Mouse (Mus musculus): ENCODE measurements around the gene Ldah. TPM values are rescaled to one million over a fixed set of nuclear protein-coding genes. Genes with fewer than 3 reads are reported as not detected.

The Ldah gene
- polyA plus RNA-seq, 1 experiment from 2014 or later, result 36.5 TPM

DNA sequence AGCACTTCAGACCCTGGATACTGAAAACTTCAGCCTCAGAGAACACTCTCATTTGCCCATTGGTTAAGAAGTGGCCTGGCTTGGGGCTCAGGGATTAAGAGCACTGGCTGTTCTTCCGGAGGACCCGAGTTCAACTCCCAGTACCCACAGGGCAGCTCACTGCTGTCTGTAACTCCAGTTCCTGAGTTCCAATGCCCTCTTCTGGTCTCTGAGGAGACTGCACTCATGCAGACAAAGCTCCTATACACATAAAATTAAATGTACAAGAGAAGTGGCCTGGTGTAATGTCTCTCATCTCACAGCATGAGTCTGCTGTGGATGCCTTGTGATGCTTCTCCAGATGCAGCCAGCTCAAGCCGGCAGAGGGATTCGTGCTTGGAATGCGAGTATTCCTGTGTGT lies 108.6 kb downstream of the Ldah start:
- ATAC-seq (replicated peaks; ENCODE audit: extremely low read depth, insufficient read depth, low FRiP score), result no peak
- Histone ChIP-seq H3K9me3 (replicated peaks; ENCODE audit: control insufficient read depth, low read length) (no peaks in the 10 kb centered on the region), H3K4me3 (ENCODE audit: low read length) (no peak overlapping the region), H3K36me3 (ENCODE audit: control insufficient read depth, insufficient read depth) (peaks cover 8% of the 10 kb centered on the region; the same call in 1 of the 2 replicates), H3K4me2 (ENCODE audit: low read depth, low read length) (no peak overlapping the region), H3K9ac (ENCODE audit: low read length) (no peak overlapping the region), H3K27ac (ENCODE audit: low read length) (no peak overlapping the region), H3K4me1 (ENCODE audit: control insufficient read depth, insufficient read depth, low read length) (peaks cover 6% of the 10 kb centered on the region), H3K27me3 (ENCODE audit: control insufficient read depth, insufficient read depth, low read length) (peaks cover 5% of the 10 kb centered on the region; the same call in 1 of the 2 replicates)
- 82% methylated on average over 5 of the region's 5 CpGs for WGBS

DNA sequence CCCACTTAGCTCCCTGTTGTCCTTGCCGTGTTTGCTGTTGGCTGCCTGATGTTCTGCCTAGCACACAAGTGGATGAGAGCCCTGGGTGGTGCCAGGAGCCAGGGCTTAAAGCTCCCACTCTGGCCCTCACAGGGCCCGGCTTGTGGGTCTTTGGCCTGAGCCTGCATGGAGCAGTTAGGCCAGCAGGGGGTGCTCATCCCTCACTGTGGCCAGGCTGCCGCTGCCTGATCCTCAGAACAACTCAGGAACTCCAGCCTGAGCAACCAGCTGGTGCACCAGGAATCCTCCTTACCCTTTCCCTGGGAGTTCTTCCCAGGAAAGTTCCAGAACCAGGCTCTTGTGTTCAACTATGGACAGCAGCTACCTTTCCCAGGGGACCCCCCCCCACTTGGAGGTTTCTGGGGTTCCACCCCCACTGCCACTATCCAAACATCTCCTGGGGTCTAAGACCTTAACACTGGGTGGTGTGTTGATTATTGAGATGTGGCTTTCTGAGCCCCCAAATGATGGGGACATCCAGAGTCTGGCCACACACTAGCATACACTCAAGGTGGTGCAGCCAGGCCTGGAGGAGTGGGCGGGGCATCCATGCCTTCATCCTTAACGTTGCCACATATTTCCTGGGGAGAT lies 112.3 kb downstream of the Ldah start:
- Histone ChIP-seq H3K9me3 (replicated peaks; ENCODE audit: control insufficient read depth, low read length) (no peaks in the 10 kb centered on the region), H3K27ac (ENCODE audit: low read length) (no peak overlapping the region), H3K9ac (ENCODE audit: low read length) (no peak overlapping the region), H3K4me1 (ENCODE audit: control insufficient read depth, insufficient read depth, low read length) (no peaks in the 10 kb centered on the region), H3K27me3 (ENCODE audit: control insufficient read depth, insufficient read depth, low read length) (no peaks in the 10 kb centered on the region), H3K36me3 (ENCODE audit: control insufficient read depth, insufficient read depth) (peaks cover 20% of the 10 kb centered on the region; the same call in 1 of the 2 replicates), H3K4me2 (ENCODE audit: low read depth, low read length) (no peak overlapping the region), H3K4me3 (ENCODE audit: low read length) (no peak overlapping the region)
- ATAC-seq (replicated peaks; ENCODE audit: extremely low read depth, insufficient read depth, low FRiP score), result peak; percentile 58
- 38% methylated on average over 5 of the region's 5 CpGs for WGBS

DNA sequence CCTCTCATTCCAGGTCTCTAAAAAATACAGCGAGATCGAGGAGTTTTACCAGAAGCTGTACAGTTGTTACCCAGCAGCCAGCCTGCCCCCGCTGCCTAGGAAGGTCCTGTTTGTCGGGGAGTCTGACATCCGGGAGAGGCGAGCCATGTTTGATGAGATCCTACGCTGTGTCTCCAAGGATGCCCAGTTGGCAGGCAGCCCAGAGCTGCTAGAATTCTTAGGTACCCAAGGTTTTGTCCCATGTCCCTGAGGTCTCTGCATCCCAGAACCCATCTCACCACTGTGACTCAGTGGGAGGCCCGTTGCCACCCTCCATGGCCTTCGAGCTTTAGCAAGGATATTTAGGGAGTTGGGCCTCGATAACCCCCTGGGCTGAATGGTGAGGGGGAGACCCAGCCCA lies 113.6 kb downstream of the Ldah start:
- ATAC-seq (replicated peaks; ENCODE audit: extremely low read depth, insufficient read depth, low FRiP score), result no peak
- Histone ChIP-seq H3K4me1 (ENCODE audit: control insufficient read depth, insufficient read depth, low read length) (no peaks in the 10 kb centered on the region), H3K36me3 (ENCODE audit: control insufficient read depth, insufficient read depth) (peaks cover 20% of the 10 kb centered on the region; the same call in 1 of the 2 replicates), H3K9me3 (replicated peaks; ENCODE audit: control insufficient read depth, low read length) (no peaks in the 10 kb centered on the region), H3K4me3 (ENCODE audit: low read length) (no peak overlapping the region), H3K9ac (ENCODE audit: low read length) (no peak overlapping the region), H3K27ac (ENCODE audit: low read length) (no peak overlapping the region), H3K27me3 (ENCODE audit: control insufficient read depth, insufficient read depth, low read length) (no peaks in the 10 kb centered on the region), H3K4me2 (ENCODE audit: low read depth, low read length) (no peak overlapping the region)
- 80% methylated on average over 10 of the region's 10 CpGs for WGBS

DNA sequence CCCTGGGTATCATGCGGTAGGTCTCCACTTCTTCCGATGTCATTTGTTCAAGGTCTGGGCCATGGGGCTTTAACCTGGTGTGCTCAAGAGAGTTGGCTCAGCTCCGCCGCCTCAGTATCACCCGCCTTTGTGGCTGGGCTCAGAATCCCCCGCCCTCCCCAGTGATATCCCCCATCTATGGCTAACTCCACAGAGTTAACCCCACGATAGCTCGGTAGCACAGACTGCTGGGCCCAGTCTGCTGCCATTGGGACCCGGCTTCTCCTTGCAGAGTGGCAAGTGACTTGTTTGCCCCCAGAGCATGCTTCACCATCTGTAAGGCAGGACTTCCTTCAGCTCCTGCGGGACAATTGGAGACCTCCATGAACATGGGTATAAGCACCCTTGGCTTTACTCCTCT lies 116.2 kb downstream of the Ldah start:
- peaks cover 5% of the 10 kb centered on the region; the same call in 1 of the 2 replicates for H3K4me1 ChIP-seq (ENCODE audit: control insufficient read depth, insufficient read depth, low read length)
- H3K9ac ChIP-seq (ENCODE audit: low read length), result no peak overlapping the region
- no peak overlapping the region for H3K4me2 ChIP-seq (ENCODE audit: low read depth, low read length)
- H3K4me3 ChIP-seq (ENCODE audit: low read length), result no peak overlapping the region
- 83% methylated on average over 10 of the region's 10 CpGs for WGBS
- no peaks in the 10 kb centered on the region for H3K9me3 ChIP-seq (replicated peaks; ENCODE audit: control insufficient read depth, low read length)
- peaks cover 18% of the 10 kb centered on the region for H3K36me3 ChIP-seq (ENCODE audit: control insufficient read depth, insufficient read depth)
- no peak overlapping the region for H3K27ac ChIP-seq (ENCODE audit: low read length)
- no peak for ATAC-seq (replicated peaks; ENCODE audit: extremely low read depth, insufficient read depth, low FRiP score)
- H3K27me3 ChIP-seq (ENCODE audit: control insufficient read depth, insufficient read depth, low read length), result no peaks in the 10 kb centered on the region

DNA sequence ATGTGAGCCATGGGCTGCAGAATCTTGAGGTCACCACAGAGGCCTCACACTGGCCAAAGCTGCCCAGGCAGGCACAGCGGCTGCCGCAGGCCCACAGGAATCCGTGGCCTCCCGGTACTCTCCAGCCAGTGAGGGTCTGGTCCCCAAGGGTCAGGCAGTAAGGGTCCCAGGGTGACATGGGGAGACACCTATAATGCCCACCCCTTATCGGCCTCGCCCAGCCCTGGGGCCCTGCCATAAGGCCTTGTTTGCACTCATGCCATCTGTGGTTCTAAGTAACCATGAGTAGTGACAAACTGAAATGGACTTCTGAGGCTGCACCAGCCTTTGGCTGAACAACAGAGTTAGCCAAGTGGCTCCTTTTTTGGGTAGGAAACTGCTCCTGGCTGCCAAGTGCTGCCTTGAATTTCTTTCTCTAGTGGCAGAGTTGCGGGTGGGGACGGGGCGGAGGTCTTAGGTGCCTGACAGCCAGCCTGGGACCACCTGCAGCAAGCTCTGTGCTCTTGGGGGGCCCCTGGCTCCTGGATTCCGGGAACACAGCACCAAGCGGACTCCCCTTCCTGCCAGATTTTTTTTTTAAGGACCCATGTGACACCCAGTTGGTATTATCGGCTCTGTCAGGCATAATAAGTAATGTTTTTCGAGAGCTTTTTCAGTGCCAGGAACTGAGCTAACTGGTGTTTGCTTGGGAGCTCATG lies 117.5 kb downstream of the Ldah start:
- WGBS, result 90% methylated on average over 13 of the region's 13 CpGs
- no peak overlapping the region for H3K27ac ChIP-seq (ENCODE audit: low read length)
- peaks cover 15% of the 10 kb centered on the region for H3K36me3 ChIP-seq (ENCODE audit: control insufficient read depth, insufficient read depth)
- no peaks in the 10 kb centered on the region for H3K27me3 ChIP-seq (ENCODE audit: control insufficient read depth, insufficient read depth, low read length)
- ATAC-seq (replicated peaks; ENCODE audit: extremely low read depth, insufficient read depth, low FRiP score), result no peak
- H3K9ac ChIP-seq (ENCODE audit: low read length), result no peak overlapping the region
- no peaks in the 10 kb centered on the region for H3K9me3 ChIP-seq (replicated peaks; ENCODE audit: control insufficient read depth, low read length)
- no peak overlapping the region for H3K4me2 ChIP-seq (ENCODE audit: low read depth, low read length)
- H3K4me3 ChIP-seq (ENCODE audit: low read length), result no peak overlapping the region
- H3K4me1 ChIP-seq (ENCODE audit: control insufficient read depth, insufficient read depth, low read length), result peaks cover 5% of the 10 kb centered on the region; the same call in 1 of the 2 replicates

DNA sequence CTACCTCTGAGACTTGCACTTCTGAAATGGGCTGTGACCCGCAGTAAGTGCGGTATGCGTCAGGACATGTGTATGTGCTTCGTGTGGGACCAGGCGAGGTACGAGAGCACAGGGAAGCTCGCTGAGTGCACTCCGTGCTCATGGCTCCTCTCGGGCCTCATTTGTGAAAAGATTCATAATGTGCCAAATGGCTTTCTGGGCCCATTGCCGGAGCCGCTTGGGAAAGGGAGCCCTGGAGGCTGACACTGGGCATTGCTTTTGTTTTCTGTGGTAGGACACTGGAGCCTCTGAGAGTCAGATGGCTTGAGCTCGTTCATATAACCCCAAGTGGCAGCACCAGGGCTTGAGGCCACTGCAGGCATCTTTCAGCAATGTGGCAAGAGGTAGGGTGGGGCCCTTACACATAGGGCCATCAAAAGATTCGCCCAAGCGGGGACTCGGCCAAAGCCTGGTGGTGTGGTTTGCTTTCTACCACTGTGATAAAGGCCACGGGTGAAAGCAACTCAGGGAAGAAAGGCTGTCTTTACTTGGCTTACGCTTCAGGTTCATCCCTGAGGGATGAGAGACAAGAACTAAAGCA lies 118.1 kb downstream of the Ldah start:
- no peak for ATAC-seq (replicated peaks; ENCODE audit: extremely low read depth, insufficient read depth, low FRiP score)

DNA sequence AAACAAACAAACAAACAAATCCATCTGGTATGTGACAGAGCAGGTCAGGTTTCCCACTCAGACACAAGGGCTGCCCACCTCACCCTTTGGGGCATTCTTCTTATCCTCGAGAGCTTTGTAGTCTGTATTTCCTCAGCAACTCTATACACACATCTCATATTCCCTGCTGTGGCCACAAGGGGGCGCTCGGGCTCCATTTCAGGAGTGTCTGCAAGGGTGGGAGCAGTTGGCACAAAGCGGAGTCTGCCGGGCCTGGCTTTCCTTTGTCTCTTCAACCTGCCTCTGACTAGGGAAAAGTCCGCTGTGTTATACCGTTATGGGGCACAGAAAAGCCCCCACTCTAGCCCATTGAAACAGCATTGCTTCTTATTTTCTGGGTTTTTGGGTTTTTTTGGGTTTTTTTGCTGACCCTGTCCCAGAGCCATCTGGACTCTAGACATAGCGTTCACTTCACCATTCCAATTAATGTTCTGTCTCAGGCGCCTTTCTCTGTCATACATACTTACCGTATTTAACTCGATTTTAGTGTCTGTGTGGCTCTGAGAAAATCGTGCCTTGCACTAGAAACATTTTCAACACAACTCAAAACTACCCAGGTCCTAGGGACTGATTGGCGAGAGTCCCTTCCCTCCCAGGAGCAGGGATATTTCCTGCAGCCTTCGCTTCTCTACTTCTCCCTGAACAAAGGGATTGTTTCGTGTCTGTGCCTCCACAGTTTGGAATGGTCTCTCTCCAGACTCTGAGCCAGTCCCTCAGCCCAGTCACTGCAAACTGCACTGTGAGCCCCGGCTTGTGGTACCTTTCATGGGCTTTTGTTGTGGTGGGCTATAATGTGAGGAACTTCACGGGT lies 119.1 kb downstream of the Ldah start:
- Histone ChIP-seq H3K36me3 (ENCODE audit: control insufficient read depth, insufficient read depth) (peaks cover 11% of the 10 kb centered on the region), H3K9ac (ENCODE audit: low read length) (peak overlapping the region; percentile 42), H3K4me3 (ENCODE audit: low read length) (no peak overlapping the region), H3K9me3 (replicated peaks; ENCODE audit: control insufficient read depth, low read length) (no peaks in the 10 kb centered on the region), H3K4me2 (ENCODE audit: low read depth, low read length) (0 out of 2 replicates have a peak overlapping the region, but pooled peaks have one; percentile 22), H3K27me3 (ENCODE audit: control insufficient read depth, insufficient read depth, low read length) (no peaks in the 10 kb centered on the region), H3K27ac (ENCODE audit: low read length) (peak overlapping the region; percentile 23), H3K4me1 (ENCODE audit: control insufficient read depth, insufficient read depth, low read length) (peaks cover 16% of the 10 kb centered on the region)
- 37% methylated on average over 17 of the region's 17 CpGs for WGBS
- peak; percentile 66 for ATAC-seq (replicated peaks; ENCODE audit: extremely low read depth, insufficient read depth, low FRiP score)

More for the DNA sequence above, 118.1 kb downstream of the Ldah start:
- Histone ChIP-seq H3K9ac (ENCODE audit: low read length) (no peak overlapping the region), H3K9me3 (replicated peaks; ENCODE audit: control insufficient read depth, low read length) (no peaks in the 10 kb centered on the region), H3K27me3 (ENCODE audit: control insufficient read depth, insufficient read depth, low read length) (no peaks in the 10 kb centered on the region), H3K4me2 (ENCODE audit: low read depth, low read length) (no peak overlapping the region), H3K4me3 (ENCODE audit: low read length) (no peak overlapping the region), H3K27ac (ENCODE audit: low read length) (no peak overlapping the region), H3K4me1 (ENCODE audit: control insufficient read depth, insufficient read depth, low read length) (peaks cover 8% of the 10 kb centered on the region), H3K36me3 (ENCODE audit: control insufficient read depth, insufficient read depth) (peaks cover 15% of the 10 kb centered on the region)
- WGBS, result 92% methylated on average over 17 of the region's 17 CpGs

DNA sequence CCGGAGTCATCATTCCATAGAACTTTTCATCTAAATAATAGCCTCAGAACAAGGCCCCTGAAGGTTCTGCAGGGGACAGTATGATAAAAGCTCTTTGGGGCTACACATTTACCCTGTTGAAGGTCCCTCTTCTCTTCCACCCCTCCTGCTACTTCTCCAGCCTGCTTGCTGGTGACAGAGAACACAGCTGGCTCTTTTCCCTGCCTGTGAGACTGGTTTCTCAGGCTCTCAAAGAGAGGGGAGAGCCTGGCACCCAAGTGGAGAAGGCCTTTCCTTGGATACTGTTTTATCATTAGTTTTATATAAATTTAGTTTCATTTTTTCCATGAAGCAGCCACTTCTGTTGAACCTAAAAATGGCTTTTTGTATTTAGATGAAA lies 119.8 kb downstream of the Ldah start:
- H3K27ac ChIP-seq (ENCODE audit: low read length), result no peak overlapping the region; the same call in 1 of the 2 replicates
- WGBS, result 94% methylated on average over 1 of the region's 1 CpGs

More for the DNA sequence above, 119.8 kb downstream of the Ldah start:
- Histone ChIP-seq H3K4me2 (ENCODE audit: low read depth, low read length) (no peak overlapping the region), H3K27me3 (ENCODE audit: control insufficient read depth, insufficient read depth, low read length) (no peaks in the 10 kb centered on the region), H3K9me3 (replicated peaks; ENCODE audit: control insufficient read depth, low read length) (no peaks in the 10 kb centered on the region), H3K4me3 (ENCODE audit: low read length) (no peak overlapping the region), H3K36me3 (ENCODE audit: control insufficient read depth, insufficient read depth) (peaks cover 8% of the 10 kb centered on the region), H3K9ac (ENCODE audit: low read length) (peak overlapping the region; percentile 42; the same call in 1 of the 2 replicates), H3K4me1 (ENCODE audit: control insufficient read depth, insufficient read depth, low read length) (peaks cover 16% of the 10 kb centered on the region)
- no peak for ATAC-seq (replicated peaks; ENCODE audit: extremely low read depth, insufficient read depth, low FRiP score)
